Mouse (Mus musculus) neural tube, embryonic 15.5 days (tissue): Measurements from ENCODE around the gene Plcb4. TPM values are rescaled to one million over a fixed set of nuclear protein-coding genes. Genes with fewer than 3 reads are reported as not detected.
"Not testable (repeated sequence)": the region's sequence is repeated elsewhere in the genome, so short reads cannot be mapped to it uniquely, and the experiment has no call there.

Source experiments
- ATAC-seq: fragments of 200-750 bp; cut with Nextera tagmentation; 2 replicates; pipeline ENCODE4 v1.8.0; 2017; ENCODE audit warnings: mild to moderate bottlenecking, moderate TSS enrichment, moderate library complexity; ENCODE audit not compliant: low FRiP score
- H3K27ac ChIP-seq: fragments of 300-500 bp; sonication (generic); replicated peaks from 2 replicates; pipeline ENCODE4 v1.5.1; 2015; ENCODE audit warnings: mild to moderate bottlenecking, inconsistent platforms
- H3K27me3 ChIP-seq: fragments of 300-500 bp; sonication (generic); replicated peaks from 2 replicates; pipeline ENCODE4 v1.6.1; 2015; ENCODE audit warnings: inconsistent platforms
- H3K36me3 ChIP-seq: fragments of 300-500 bp; sonication (generic); 2 replicates; pipeline ENCODE4 v1.6.1; 2015; ENCODE audit warnings: inconsistent platforms
- H3K4me1 ChIP-seq: fragments of 300-500 bp; sonication (generic); 2 replicates; pipeline ENCODE4 v1.6.1; 2015; ENCODE audit warnings: inconsistent platforms
- H3K4me2 ChIP-seq: fragments of 300-500 bp; sonication (generic); 2 replicates; pipeline ENCODE4 v1.6.1; 2015; ENCODE audit warnings: inconsistent platforms, mild to moderate bottlenecking, moderate library complexity
- H3K4me3 ChIP-seq: fragments of 300-500 bp; sonication (generic); replicated peaks from 2 replicates; pipeline ENCODE4 v1.5.1; 2015; ENCODE audit warnings: mild to moderate bottlenecking, inconsistent platforms
- H3K9ac ChIP-seq: fragments of 300-500 bp; sonication (generic); replicated peaks from 2 replicates; pipeline ENCODE4 v1.6.1; 2015; ENCODE audit warnings: mild to moderate bottlenecking, inconsistent platforms
- H3K9me3 ChIP-seq: fragments of 300-500 bp; sonication (generic); replicated peaks from 2 replicates; pipeline ENCODE4 v1.6.1; 2016; ENCODE audit warnings: inconsistent platforms
- WGBS: fragments of 180-500 bp; shearing (Covaris S2); methylation state at CpG from one replicate; pipeline ENCODE4 v1.1.7; 2015; ENCODE audit warnings: mixed read lengths; 5-methylcytosine and 5-hydroxymethylcytosine counted together
- polyA plus RNA-seq: library from polyadenylated mRNA; unstranded; fragments of >200 nt; fragmentation: Nextera tagmentation; extraction: Ambion mirVana; gene quantifications from 2 replicates; pipeline ENCODE4 v1.2.1, GENCODE M21; 2015

Gene Plcb4
- polyA plus RNA-seq, 1 experiment from 2014 or later: 35.5 TPM

- Histone ChIP-seq H3K4me1 (peaks cover 7% of the 10 kb centered on the region; the same call in 1 of the 2 replicates), H3K27me3 (no peaks in the 10 kb centered on the region), H3K27ac (no peak overlapping the region), H3K36me3 (no peaks in the 10 kb centered on the region), H3K4me3 (no peak overlapping the region), H3K4me2 (no peak overlapping the region), H3K9ac (no peak overlapping the region), H3K9me3 (no peaks in the 10 kb centered on the region)
- ATAC-seq: no peak
- 93% methylated on average over 10 of the region's 10 CpGs for WGBS
These were observed 230.0 kb downstream of the Plcb4 start for GRCm38 (mm10) chr2:135888767-135889166.

- ATAC-seq: no peak
- Histone ChIP-seq H3K27ac (no peak overlapping the region), H3K4me1 (peaks cover 7% of the 10 kb centered on the region; the same call in 1 of the 2 replicates), H3K4me2 (no peak overlapping the region), H3K9ac (no peak overlapping the region), H3K27me3 (no peaks in the 10 kb centered on the region), H3K9me3 (no peaks in the 10 kb centered on the region), H3K4me3 (no peak overlapping the region), H3K36me3 (no peaks in the 10 kb centered on the region)
- WGBS: 82% methylated on average over 1 of the region's 1 CpGs
These were observed 231.3 kb downstream of the Plcb4 start for GRCm38 (mm10) chr2:135890083-135890482.

GRCm38 (mm10) chr2:135891097-135891496 is 232.3 kb downstream of the Plcb4 start:
- Histone ChIP-seq H3K4me1 (0 out of 2 replicates have a peak, but pooled peaks cover 2% of the 10 kb centered on the region), H3K27me3 (no peaks in the 10 kb centered on the region), H3K4me2 (no peak overlapping the region), H3K27ac (no peak overlapping the region), H3K9me3 (no peaks in the 10 kb centered on the region), H3K9ac (no peak overlapping the region), H3K36me3 (no peaks in the 10 kb centered on the region), H3K4me3 (no peak overlapping the region)
- WGBS: 94% methylated on average over 10 of the region's 10 CpGs
- no peak for ATAC-seq

- Histone ChIP-seq H3K4me3 (no peak overlapping the region), H3K27ac (no peak overlapping the region)
These were observed 232.9 kb downstream of the Plcb4 start for GRCm38 (mm10) chr2:135891686-135892085.

GRCm38 (mm10) chr2:135894582-135894981 is 235.8 kb downstream of the Plcb4 start:
- H3K9me3 ChIP-seq: no peaks in the 10 kb centered on the region
- no peak overlapping the region for H3K4me3 ChIP-seq
- WGBS: 55% methylated on average over 2 of the region's 2 CpGs

More at GRCm38 (mm10) chr2:135891686-135892085, 232.9 kb downstream of the Plcb4 start:
- Histone ChIP-seq H3K9ac (no peak overlapping the region), H3K4me2 (no peak overlapping the region), H3K36me3 (no peaks in the 10 kb centered on the region), H3K27me3 (no peaks in the 10 kb centered on the region), H3K9me3 (no peaks in the 10 kb centered on the region), H3K4me1 (0 out of 2 replicates have a peak, but pooled peaks cover 2% of the 10 kb centered on the region)
- ATAC-seq: no peak
- 81% methylated on average over 5 of the region's 5 CpGs for WGBS

GRCm38 (mm10) chr2:135898025-135898424 is 239.2 kb downstream of the Plcb4 start:
- H3K9me3 ChIP-seq: no peaks in the 10 kb centered on the region
- H3K27me3 ChIP-seq: no peaks in the 10 kb centered on the region
- H3K4me3 ChIP-seq: no peak overlapping the region
- H3K4me1 ChIP-seq: 0 out of 2 replicates have a peak, but pooled peaks cover 2% of the 10 kb centered on the region
- H3K9ac ChIP-seq: no peak overlapping the region
- no peaks in the 10 kb centered on the region for H3K36me3 ChIP-seq
- ATAC-seq: no peak
- no peak overlapping the region for H3K4me2 ChIP-seq
- H3K27ac ChIP-seq: no peak overlapping the region
- 73% methylated on average over 4 of the region's 4 CpGs for WGBS

More at GRCm38 (mm10) chr2:135894582-135894981, 235.8 kb downstream of the Plcb4 start:
- Histone ChIP-seq H3K27me3 (no peaks in the 10 kb centered on the region), H3K4me1 (0 out of 2 replicates have a peak, but pooled peaks cover 2% of the 10 kb centered on the region), H3K36me3 (no peaks in the 10 kb centered on the region), H3K9ac (no peak overlapping the region), H3K27ac (no peak overlapping the region), H3K4me2 (no peak overlapping the region)
- 0 out of 2 replicates have a peak, but pooled peaks have one; percentile 42 for ATAC-seq

GRCm38 (mm10) chr2:135899931-135900330 is 241.1 kb downstream of the Plcb4 start:
- H3K9me3 ChIP-seq, ATAC-seq: not testable (repeated sequence)

GRCm38 (mm10) chr2:135901015-135901414 is 242.2 kb downstream of the Plcb4 start:
- Histone ChIP-seq H3K36me3 (no peaks in the 10 kb centered on the region), H3K4me2 (no peak overlapping the region), H3K9me3 (no peaks in the 10 kb centered on the region), H3K27me3 (no peaks in the 10 kb centered on the region), H3K9ac (no peak overlapping the region), H3K4me3 (no peak overlapping the region), H3K27ac (no peak overlapping the region), H3K4me1 (no peaks in the 10 kb centered on the region)
- ATAC-seq: no peak
- 92% methylated on average over 4 of the region's 4 CpGs for WGBS

More at GRCm38 (mm10) chr2:135899931-135900330, 241.1 kb downstream of the Plcb4 start:
- H3K4me3 ChIP-seq, H3K4me2 ChIP-seq, H3K4me1 ChIP-seq, H3K9ac ChIP-seq, H3K27ac ChIP-seq, H3K27me3 ChIP-seq, H3K36me3 ChIP-seq: not testable (repeated sequence)
- 96% methylated on average over 4 of the region's 4 CpGs for WGBS

GRCm38 (mm10) chr2:135904262-135904661 is 245.5 kb downstream of the Plcb4 start:
- Histone ChIP-seq H3K4me1 (no peaks in the 10 kb centered on the region), H3K4me3 (no peak overlapping the region), H3K4me2 (no peak overlapping the region), H3K36me3 (no peaks in the 10 kb centered on the region), H3K27me3 (no peaks in the 10 kb centered on the region), H3K27ac (no peak overlapping the region), H3K9ac (no peak overlapping the region), H3K9me3 (no peaks in the 10 kb centered on the region)
- WGBS: 64% methylated on average over 4 of the region's 4 CpGs
- no peak for ATAC-seq

- no peak overlapping the region for H3K9ac ChIP-seq
- H3K4me2 ChIP-seq: no peak overlapping the region
- 91% methylated on average over 4 of the region's 4 CpGs for WGBS
- no peaks in the 10 kb centered on the region for H3K36me3 ChIP-seq
- no peaks in the 10 kb centered on the region for H3K4me1 ChIP-seq
- no peak overlapping the region for H3K4me3 ChIP-seq
- H3K27ac ChIP-seq: no peak overlapping the region
- H3K27me3 ChIP-seq: no peaks in the 10 kb centered on the region
- ATAC-seq: no peak
- no peaks in the 10 kb centered on the region for H3K9me3 ChIP-seq
These were observed 246.0 kb downstream of the Plcb4 start for GRCm38 (mm10) chr2:135904791-135905190.

GRCm38 (mm10) chr2:135914343-135915261 is 255.8 kb downstream of the Plcb4 start:
- Histone ChIP-seq H3K36me3 (no peaks in the 10 kb centered on the region), H3K4me3 (no peak overlapping the region), H3K9me3 (no peaks in the 10 kb centered on the region), H3K27me3 (no peaks in the 10 kb centered on the region), H3K9ac (no peak overlapping the region), H3K4me1 (no peaks in the 10 kb centered on the region), H3K4me2 (no peak overlapping the region), H3K27ac (no peak overlapping the region)
- ATAC-seq: no peak
- 80% methylated on average over 8 of the region's 8 CpGs for WGBS

GRCm38 (mm10) chr2:135915928-135916327 is 257.1 kb downstream of the Plcb4 start:
- Histone ChIP-seq H3K27ac (no peak overlapping the region), H3K36me3 (no peaks in the 10 kb centered on the region), H3K4me1 (no peaks in the 10 kb centered on the region), H3K4me2 (no peak overlapping the region), H3K4me3 (no peak overlapping the region), H3K27me3 (no peaks in the 10 kb centered on the region), H3K9me3 (no peaks in the 10 kb centered on the region), H3K9ac (no peak overlapping the region)
- no peak for ATAC-seq
- 63% methylated on average over 10 of the region's 10 CpGs for WGBS
